Mouse (Mus musculus) intestine, embryonic 16.5 days (tissue): ENCODE measurements around the gene Nedd8. TPM values are rescaled to one million over a fixed set of nuclear protein-coding genes. Genes with fewer than 3 reads are reported as not detected.

Experiments
- polyA plus RNA-seq: library from polyadenylated mRNA; unstranded; fragments of >200 nt; fragmentation: Nextera tagmentation; extraction: Ambion mirVana; gene quantifications from 2 replicates; pipeline ENCODE4 v1.2.1, GENCODE M21; 2015

Nedd8 gene
- polyA plus RNA-seq, 1 experiment from 2014 or later: 495 TPM

Other genes with a start within 250 kb of the Nedd8 start
- gene Dhrs4, start 193.4 kb downstream of the Nedd8 start, polyA plus RNA-seq: 165 and 167 TPM in 2 replicates
- gene Carmil3, start 181.5 kb downstream of the Nedd8 start, polyA plus RNA-seq: 1.0 TPM in 2 replicates
- 0.61 TPM in 2 replicates for gene Cpne6, start 161.7 kb downstream of the Nedd8 start, polyA plus RNA-seq
- not detected in 2 replicates for gene Nrl, start 147.1 kb downstream of the Nedd8 start, polyA plus RNA-seq
- gene Pck2, start 131.9 kb downstream of the Nedd8 start, polyA plus RNA-seq: 46.2 and 51.8 TPM in 2 replicates
- gene Dcaf11, start 112.1 kb downstream of the Nedd8 start, polyA plus RNA-seq: 102 and 104 TPM in 2 replicates
- gene A730061H03Rik, start 111.7 kb downstream of the Nedd8 start, polyA plus RNA-seq: 2.0 and 2.2 TPM in 2 replicates
- gene Fitm1, start 96.5 kb downstream of the Nedd8 start, polyA plus RNA-seq: 0.18 and 0.28 TPM in 2 replicates
- 217 and 224 TPM in 2 replicates for gene Psme1, start 94.0 kb downstream of the Nedd8 start, polyA plus RNA-seq
- 14.0 and 15.6 TPM in 2 replicates for gene Emc9, start 86.8 kb downstream of the Nedd8 start, polyA plus RNA-seq
- gene Psme2, start 81.0 kb downstream of the Nedd8 start, polyA plus RNA-seq: 347 and 368 TPM in 2 replicates
- gene Rnf31, start 80.4 kb downstream of the Nedd8 start, polyA plus RNA-seq: 19.0 and 19.8 TPM in 2 replicates
- 11.6 and 12.9 TPM in 2 replicates for gene Irf9, start 68.6 kb downstream of the Nedd8 start, polyA plus RNA-seq
- 13.1 and 13.9 TPM in 2 replicates for gene Rec8, start 54.1 kb downstream of the Nedd8 start, polyA plus RNA-seq
- 65.5 and 71.1 TPM in 2 replicates for gene Ipo4, start 36.2 kb downstream of the Nedd8 start, polyA plus RNA-seq
- gene Gm49378, start 34.2 kb downstream of the Nedd8 start, polyA plus RNA-seq: 0.53 and 0.70 TPM in 2 replicates
- gene Tm9sf1, start 28.3 kb downstream of the Nedd8 start, polyA plus RNA-seq: 131 and 133 TPM in 2 replicates
- 1.0 and 1.3 TPM in 2 replicates for gene Tssk4, start 21.9 kb downstream of the Nedd8 start, polyA plus RNA-seq
- gene Mdp1, start 11.6 kb downstream of the Nedd8 start, polyA plus RNA-seq: 65.6 and 70.7 TPM in 2 replicates
- 52.3 and 58.4 TPM in 2 replicates for gene Gmpr2, start 183 bp downstream of the Nedd8 start, polyA plus RNA-seq
- gene Tinf2, start 9.7 kb upstream of the Nedd8 start, polyA plus RNA-seq: 32.6 and 37.1 TPM in 2 replicates
- gene Tgm1, start 41.8 kb upstream of the Nedd8 start, polyA plus RNA-seq: 0.75 and 1.4 TPM in 2 replicates
- 36.9 and 37.5 TPM in 2 replicates for gene Rabggta, start 50.1 kb upstream of the Nedd8 start, polyA plus RNA-seq
- 151 and 173 TPM in 2 replicates for gene Dhrs1, start 73.6 kb upstream of the Nedd8 start, polyA plus RNA-seq
- gene Nop9, start 73.6 kb upstream of the Nedd8 start, polyA plus RNA-seq: 28.3 and 33.6 TPM in 2 replicates
- 118 and 152 TPM in 2 replicates for gene Cideb, start 86.3 kb upstream of the Nedd8 start, polyA plus RNA-seq
- gene Ltb4r2, start 89.3 kb upstream of the Nedd8 start, polyA plus RNA-seq: 0.35 and 0.82 TPM in 2 replicates
- 1.0 and 1.1 TPM in 2 replicates for gene Ltb4r1, start 93.8 kb upstream of the Nedd8 start, polyA plus RNA-seq
- gene Adcy4, start 112.0 kb upstream of the Nedd8 start, polyA plus RNA-seq: 6.5 and 6.6 TPM in 2 replicates
- 51.2 and 55.8 TPM in 2 replicates for gene Ripk3, start 116.7 kb upstream of the Nedd8 start, polyA plus RNA-seq
- gene Nfatc4, start 151.0 kb upstream of the Nedd8 start, polyA plus RNA-seq: 21.1 and 21.2 TPM in 2 replicates
- 12.6 and 13.6 TPM in 2 replicates for gene Nynrin, start 181.9 kb upstream of the Nedd8 start, polyA plus RNA-seq
- gene Cbln3, start 212.3 kb upstream of the Nedd8 start, polyA plus RNA-seq: 0.17 and 0.27 TPM in 2 replicates
- 12.5 and 13.6 TPM in 2 replicates for gene Khnyn, start 212.8 kb upstream of the Nedd8 start, polyA plus RNA-seq
- gene Sdr39u1, start 228.2 kb upstream of the Nedd8 start, polyA plus RNA-seq: 85.2 and 89.2 TPM in 2 replicates